Mouse (Mus musculus): ENCODE measurements at regions not wholly inside any gene's neighbourhood (a gene's known extent, or its start where the extent isn't known, plus 50 kb on each side); places are given as distances from the start of the nearest gene placed in this dataset.

GRCm38 (mm10) chr14:25304391-25304851 lies 154.6 kb upstream of the Zmiz1 start:
- peak; percentile 66 for TF ChIP-seq CTCF (IDR thresholded peaks at IDR 0.05; ENCODE audit: low read depth)
- Histone ChIP-seq H3K4me3 (ENCODE audit: low read depth, low read length) (no peak overlapping the region), H3K9ac (no peak overlapping the region), H3K4me2 (peak overlapping the region; percentile 31; the same call in 1 of the 2 replicates), H3K36me3 (ENCODE audit: insufficient read depth) (no peaks in the 10 kb centered on the region), H3K4me1 (ENCODE audit: insufficient read depth) (peaks cover 8% of the 10 kb centered on the region; the same call in 1 of the 2 replicates), H3K9me3 (ENCODE audit: low read depth, low read length) (no peaks in the 10 kb centered on the region), H3K27ac (ENCODE audit: low read depth) (peak overlapping the region; percentile 77), H3K27me3 (ENCODE audit: insufficient read depth, low read length) (no peaks in the 10 kb centered on the region)
- 8% methylated on average over 9 of the region's 9 CpGs for WGBS
- peak; percentile 68 for ATAC-seq (ENCODE audit: insufficient read depth)
- peak; percentile 81 for DNase-seq

DNA sequence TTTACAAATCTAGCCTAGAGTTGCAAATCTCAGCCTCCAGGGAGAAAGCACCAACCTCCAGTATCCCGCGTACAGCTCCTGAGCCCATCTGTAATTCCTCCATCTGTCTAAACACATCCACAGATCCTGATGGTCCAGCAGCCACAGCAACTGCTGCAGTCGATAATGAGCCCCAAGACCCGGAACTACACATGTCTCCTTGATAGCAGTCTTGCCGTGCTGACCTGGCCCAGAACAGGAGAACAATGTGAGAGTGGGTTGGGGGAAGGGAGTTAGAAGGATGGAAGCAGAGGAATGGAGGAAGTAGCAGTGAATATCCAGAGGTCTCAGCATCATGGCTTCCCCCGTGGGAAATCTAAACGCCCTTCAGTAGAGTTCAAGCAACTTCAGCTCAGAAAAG lies 152.8 kb upstream of the Zmiz1 start:
- no peak overlapping the region for H3K9ac ChIP-seq
- no peak overlapping the region for H3K4me3 ChIP-seq (ENCODE audit: low read depth, low read length)
- DNase-seq, result no peak
- H3K36me3 ChIP-seq (ENCODE audit: insufficient read depth), result no peaks in the 10 kb centered on the region
- H3K27me3 ChIP-seq (ENCODE audit: insufficient read depth, low read length), result no peaks in the 10 kb centered on the region
- WGBS, result 42% methylated on average over 7 of the region's 7 CpGs
- no peak overlapping the region for H3K4me2 ChIP-seq
- no peak for ATAC-seq (ENCODE audit: insufficient read depth)
- peaks cover 9% of the 10 kb centered on the region; the same call in 1 of the 2 replicates for H3K4me1 ChIP-seq (ENCODE audit: insufficient read depth)
- H3K27ac ChIP-seq (ENCODE audit: low read depth), result no peak overlapping the region
- TF ChIP-seq CTCF (IDR thresholded peaks at IDR 0.05; ENCODE audit: low read depth), result no peak
- H3K9me3 ChIP-seq (ENCODE audit: low read depth, low read length), result no peaks in the 10 kb centered on the region

DNA sequence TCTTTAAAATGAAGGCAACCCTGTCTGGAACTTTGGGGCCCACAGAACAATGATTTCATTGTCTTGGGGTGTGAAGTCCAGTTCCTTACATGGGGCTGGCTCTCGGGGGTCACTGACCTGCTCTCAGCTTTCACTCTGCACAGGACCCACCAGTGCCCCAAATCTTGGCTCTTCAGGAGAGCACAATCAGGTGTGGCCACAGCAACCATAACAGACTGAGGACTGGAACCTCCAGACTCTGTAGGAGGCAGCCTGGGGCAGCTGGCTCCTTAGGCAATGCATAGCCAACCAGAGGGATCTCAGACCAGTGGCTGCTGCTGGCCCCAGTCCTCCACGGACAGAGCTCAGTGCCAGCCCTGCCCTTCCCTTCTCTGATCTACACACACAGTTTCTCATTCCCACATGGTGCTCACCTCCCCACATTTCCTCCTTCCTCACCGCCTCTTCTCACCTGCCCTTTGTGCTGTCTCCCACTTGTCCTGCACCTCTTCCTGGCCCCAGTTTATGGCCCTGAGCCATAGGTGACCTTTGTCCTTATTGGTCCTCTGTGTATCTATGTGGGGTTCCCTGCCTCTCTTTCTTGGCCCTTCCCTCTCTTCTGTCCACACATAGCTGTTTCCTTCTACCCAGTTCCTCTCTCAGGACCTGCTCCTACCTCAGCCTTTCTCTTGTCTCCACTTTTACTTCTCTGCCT lies 151.9 kb upstream of the Zmiz1 start:
- Histone ChIP-seq H3K4me3 (ENCODE audit: low read depth, low read length) (no peak overlapping the region), H3K36me3 (ENCODE audit: insufficient read depth) (no peaks in the 10 kb centered on the region), H3K4me1 (ENCODE audit: insufficient read depth) (peaks cover 15% of the 10 kb centered on the region), H3K4me2 (no peak overlapping the region), H3K9ac (no peak overlapping the region), H3K9me3 (ENCODE audit: low read depth, low read length) (no peaks in the 10 kb centered on the region), H3K27ac (ENCODE audit: low read depth) (no peak overlapping the region), H3K27me3 (ENCODE audit: insufficient read depth, low read length) (no peaks in the 10 kb centered on the region)
- DNase-seq, result no peak
- no peak for TF ChIP-seq CTCF (IDR thresholded peaks at IDR 0.05; ENCODE audit: low read depth)
- no peak for ATAC-seq (ENCODE audit: insufficient read depth)
- 66% methylated on average over 3 of the region's 3 CpGs for WGBS

- H3K27ac ChIP-seq (ENCODE audit: low read depth), result no peak overlapping the region
- no peak for TF ChIP-seq CTCF (IDR thresholded peaks at IDR 0.05; ENCODE audit: low read depth)
Observed at GRCm38 (mm10) chr14:25308051-25308450, 150.9 kb upstream of the Zmiz1 start.

GRCm38 (mm10) chr14:25310671-25311151 lies 148.3 kb upstream of the Zmiz1 start:
- Histone ChIP-seq H3K4me1 (ENCODE audit: insufficient read depth) (peaks cover 7% of the 10 kb centered on the region), H3K27ac (ENCODE audit: low read depth) (peak overlapping the region; percentile 56; the same call in 1 of the 2 replicates), H3K27me3 (ENCODE audit: insufficient read depth, low read length) (no peaks in the 10 kb centered on the region), H3K4me2 (no peak overlapping the region), H3K4me3 (ENCODE audit: low read depth, low read length) (no peak overlapping the region), H3K9me3 (ENCODE audit: low read depth, low read length) (no peaks in the 10 kb centered on the region), H3K36me3 (ENCODE audit: insufficient read depth) (no peaks in the 10 kb centered on the region), H3K9ac (no peak overlapping the region)
- 66% methylated on average over 4 of the region's 4 CpGs for WGBS
- ATAC-seq (ENCODE audit: insufficient read depth) (no peak), DNase-seq (no peak)
- no peak for TF ChIP-seq CTCF (IDR thresholded peaks at IDR 0.05; ENCODE audit: low read depth)

More at GRCm38 (mm10) chr14:25308051-25308450, 150.9 kb upstream of the Zmiz1 start:
- Histone ChIP-seq H3K9ac (no peak overlapping the region), H3K4me3 (ENCODE audit: low read depth, low read length) (no peak overlapping the region), H3K9me3 (ENCODE audit: low read depth, low read length) (no peaks in the 10 kb centered on the region), H3K4me2 (no peak overlapping the region), H3K36me3 (ENCODE audit: insufficient read depth) (no peaks in the 10 kb centered on the region), H3K4me1 (ENCODE audit: insufficient read depth) (peaks cover 15% of the 10 kb centered on the region), H3K27me3 (ENCODE audit: insufficient read depth, low read length) (no peaks in the 10 kb centered on the region)
- 49% methylated on average over 3 of the region's 3 CpGs for WGBS
- ATAC-seq (ENCODE audit: insufficient read depth) (no peak), DNase-seq (no peak)

DNA sequence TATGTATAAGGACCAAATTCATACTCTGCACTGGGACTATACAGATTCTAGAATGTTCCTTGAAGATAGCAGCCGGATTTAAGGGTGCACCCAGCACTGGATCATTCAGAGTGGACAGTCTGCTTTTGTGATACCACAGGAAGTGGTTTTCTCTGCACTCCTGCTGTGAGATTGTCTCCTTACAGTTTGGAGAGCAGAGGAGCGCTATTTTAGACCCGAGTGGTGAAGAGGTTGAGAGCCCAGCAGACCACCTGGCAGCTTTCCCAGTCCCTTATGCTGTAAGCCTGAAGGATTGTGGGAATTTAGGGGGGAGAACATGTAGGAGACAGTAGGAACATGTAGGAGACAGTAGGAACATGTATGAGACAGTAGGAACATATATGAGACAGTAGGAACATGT lies 147.5 kb upstream of the Zmiz1 start:
- Histone ChIP-seq H3K27me3 (ENCODE audit: insufficient read depth, low read length) (no peaks in the 10 kb centered on the region), H3K4me1 (ENCODE audit: insufficient read depth) (peaks cover 7% of the 10 kb centered on the region), H3K27ac (ENCODE audit: low read depth) (peak overlapping the region; percentile 56), H3K4me3 (ENCODE audit: low read depth, low read length) (no peak overlapping the region), H3K9ac (no peak overlapping the region), H3K36me3 (ENCODE audit: insufficient read depth) (no peaks in the 10 kb centered on the region), H3K4me2 (no peak overlapping the region), H3K9me3 (ENCODE audit: low read depth, low read length) (no peaks in the 10 kb centered on the region)
- 32% methylated on average over 3 of the region's 3 CpGs for WGBS
- peak; percentile 81 for DNase-seq
- TF ChIP-seq CTCF (IDR thresholded peaks at IDR 0.05; ENCODE audit: low read depth), result no peak
- ATAC-seq (ENCODE audit: insufficient read depth), result no peak

GRCm38 (mm10) chr14:25312135-25312534 lies 146.8 kb upstream of the Zmiz1 start:
- Histone ChIP-seq H3K27ac (ENCODE audit: low read depth) (no peak overlapping the region), H3K9me3 (ENCODE audit: low read depth, low read length) (no peaks in the 10 kb centered on the region), H3K4me3 (ENCODE audit: low read depth, low read length) (no peak overlapping the region), H3K36me3 (ENCODE audit: insufficient read depth) (no peaks in the 10 kb centered on the region), H3K9ac (no peak overlapping the region), H3K4me2 (no peak overlapping the region), H3K27me3 (ENCODE audit: insufficient read depth, low read length) (no peaks in the 10 kb centered on the region), H3K4me1 (ENCODE audit: insufficient read depth) (peaks cover 7% of the 10 kb centered on the region)
- ATAC-seq (ENCODE audit: insufficient read depth), result no peak
- 17% methylated on average over 7 of the region's 7 CpGs for WGBS
- TF ChIP-seq CTCF (IDR thresholded peaks at IDR 0.05; ENCODE audit: low read depth), result peak; percentile 22; the same call in 1 of the 2 replicates
- peak; percentile 74 for DNase-seq

All from lung, embryonic 14.5 days (tissue).